Mouse (Mus musculus) bone marrow, adult 2 months (tissue): Measurements from ENCODE around the gene Il12b.

Source experiments
- CTCF ChIP-seq: fragments of 200-500 bp; IDR thresholded peaks from 2 replicates; pipeline ENCODE4 v1.5.1; 2011; ENCODE audit warnings: low read length, control low read depth; ENCODE audit not compliant: control insufficient read depth, insufficient read depth
- POLR2A ChIP-seq: fragments of 200-500 bp; IDR thresholded peaks from 2 replicates; pipeline ENCODE4 v1.6.1; 2011; ENCODE audit warnings: low read depth, mild to moderate bottlenecking, control low read depth, low read length, borderline replicate concordance; ENCODE audit not compliant: control insufficient read depth

DNA sequence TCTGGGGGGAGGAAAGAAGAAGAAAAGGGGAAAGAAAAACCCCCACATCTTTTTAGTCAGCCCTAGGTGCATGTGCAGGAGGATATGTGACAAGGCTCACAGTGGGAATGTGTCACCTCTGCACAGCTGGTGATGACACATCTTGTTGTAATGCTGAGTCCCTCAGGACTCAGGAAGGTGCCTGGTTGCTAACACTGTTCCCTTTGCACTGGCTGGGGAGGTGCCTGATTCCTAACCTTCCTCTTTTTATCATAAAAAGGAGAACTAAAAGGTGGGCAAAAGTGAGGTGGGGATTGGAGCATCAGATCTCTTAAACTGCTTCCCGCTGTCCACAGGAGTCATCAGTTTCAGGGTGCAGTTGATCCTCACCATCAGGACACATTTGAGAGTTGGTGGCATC lies 17.5 kb downstream of the Il12b start:
- TF ChIP-seq CTCF, result no peak
- TF ChIP-seq POLR2A, result no peak
